Mouse (Mus musculus): ENCODE results near the gene Klk1b9. TPM values are rescaled to one million over a fixed set of nuclear protein-coding genes. Genes with fewer than 3 reads are reported as not detected.

Gene Klk1b9
- polyA plus RNA-seq (2012; rRNA removed; ENCODE audit: low replicate concordance): not detected in 2 replicates

DNA sequence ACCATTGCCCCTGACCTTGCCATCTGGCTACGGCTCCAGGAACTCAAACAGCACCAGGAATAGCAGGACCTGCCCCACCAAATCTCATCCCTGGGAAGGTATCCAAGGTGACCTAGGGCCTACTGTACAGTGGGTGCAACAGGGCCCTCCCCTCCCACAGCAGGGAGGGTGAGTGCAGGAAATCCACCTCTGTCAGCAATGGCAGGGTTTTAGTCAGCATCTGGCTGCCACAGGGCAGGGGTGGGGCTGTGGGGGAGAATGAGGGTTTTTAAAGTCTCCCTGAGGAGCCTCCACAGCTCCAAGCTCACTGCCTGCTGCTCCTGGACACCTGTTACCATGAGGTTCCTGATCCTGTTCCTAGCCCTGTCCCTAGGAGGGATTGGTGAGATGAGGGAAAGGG is at the start of gene Klk1b9:
Gene Klk1b9, plus strand, starts transcription at position 301 of the 400 bp plus-strand sequence.

DNA sequence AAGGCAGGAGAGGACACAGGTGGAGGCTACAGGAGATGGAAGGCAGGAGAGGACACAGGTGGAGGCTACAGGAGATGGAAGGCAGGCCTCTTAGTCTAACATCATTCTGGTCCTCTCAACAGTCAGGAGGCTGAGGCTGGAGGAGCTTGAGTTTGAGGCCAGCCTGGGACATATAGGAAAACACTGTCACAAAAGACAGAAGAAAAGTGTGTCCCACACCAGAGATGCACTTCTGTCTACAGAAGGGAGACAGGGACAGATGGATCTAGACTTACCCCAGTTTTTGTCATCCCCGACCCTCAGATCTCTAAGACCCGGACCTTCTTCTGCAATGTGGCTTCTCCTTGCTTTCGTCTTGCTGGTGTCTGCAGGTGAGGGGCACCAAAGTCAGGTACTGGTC is 42.4 kb upstream of the Klk1b9 start, which contains the start of gene Klk15:
Gene Klk15, plus strand, starts transcription at position 301 of the 400 bp plus-strand sequence.

DNA sequence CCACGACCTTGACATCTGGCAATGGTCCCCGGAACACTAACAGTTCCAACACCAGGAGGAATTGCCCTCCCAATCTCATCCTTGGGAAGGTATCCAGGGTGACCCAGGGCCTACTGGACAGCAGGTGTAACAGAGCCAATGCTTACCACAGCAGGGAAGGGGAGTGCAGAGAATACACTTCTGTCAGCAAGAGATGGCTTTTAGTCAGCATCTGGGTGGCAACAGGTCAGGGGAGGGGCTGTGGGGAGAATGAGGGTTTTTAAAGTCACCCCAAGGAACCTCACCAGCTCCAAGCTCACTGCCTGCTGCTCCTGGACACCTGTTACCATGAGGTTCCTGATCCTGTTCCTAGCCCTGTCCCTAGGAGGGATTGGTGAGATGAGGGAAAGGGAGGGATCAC is 25.5 kb upstream of the Klk1b9 start, which contains the start of gene Klk1b8:
Gene Klk1b8, plus strand, starts transcription at position 301 of the 400 bp plus-strand sequence.

DNA sequence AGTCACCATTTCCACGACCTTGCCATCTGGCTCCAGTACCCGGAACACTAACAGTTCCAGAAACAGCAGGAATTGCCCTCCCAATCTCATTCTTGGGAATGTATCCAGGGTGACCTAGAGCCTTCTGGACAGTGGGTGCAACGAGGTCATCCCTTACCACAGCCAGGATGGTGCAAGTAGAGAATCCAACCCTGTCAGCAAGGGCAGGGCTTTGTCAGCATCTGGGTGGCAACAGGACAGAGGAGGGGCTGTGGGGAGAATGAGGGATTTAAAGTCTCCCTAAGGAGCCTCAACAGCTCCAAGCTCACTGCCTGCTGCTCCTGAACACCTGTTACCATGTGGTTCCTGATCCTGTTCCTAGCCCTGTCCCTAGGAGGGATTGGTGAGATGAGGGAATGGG is 9.4 kb upstream of the Klk1b9 start, which contains the start of gene Klk1b1:
Gene Klk1b1, plus strand, starts transcription at position 301 of the 400 bp plus-strand sequence.

DNA sequence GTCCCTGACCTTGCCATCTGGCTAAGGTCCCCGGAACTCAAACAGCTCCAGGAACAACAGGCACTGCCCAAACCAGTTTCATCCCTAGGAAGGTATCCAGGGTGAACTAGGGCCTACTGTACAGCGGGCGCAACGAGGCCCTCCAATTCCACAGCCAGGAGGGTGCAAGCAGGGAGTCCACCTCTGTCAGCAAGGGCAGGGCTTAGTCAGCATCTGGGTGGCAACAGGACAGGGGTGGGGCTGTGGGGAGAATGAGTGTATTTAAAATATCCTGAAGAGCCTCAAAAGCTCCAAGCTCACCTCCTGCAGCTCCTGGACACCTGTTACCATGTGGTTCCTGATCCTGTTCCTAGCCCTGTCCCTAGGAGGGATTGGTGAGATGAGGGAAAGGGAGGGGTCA is 19.7 kb downstream of the Klk1b9 start, which contains the start of gene Klk1b11:
Gene Klk1b11, plus strand, starts transcription at position 301 of the 400 bp plus-strand sequence.

DNA sequence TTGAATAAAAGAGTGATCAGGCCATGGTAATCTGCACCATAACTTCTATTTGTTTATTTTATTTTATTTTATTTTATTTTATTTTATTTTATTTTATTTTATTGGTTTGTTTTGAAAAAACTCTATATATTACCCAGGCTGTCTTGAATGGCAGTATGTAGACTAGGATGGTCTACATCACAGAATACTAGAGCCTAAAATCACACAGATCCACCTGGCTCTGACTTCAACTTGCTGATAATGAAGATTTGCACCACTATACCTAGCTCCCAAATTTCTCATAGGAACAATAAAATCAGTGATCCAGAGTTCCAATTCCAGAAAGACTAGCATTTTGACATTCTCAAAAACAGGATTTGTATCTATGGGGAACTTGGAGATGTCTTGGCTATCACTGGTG is 36.0 kb downstream of the Klk1b9 start, which contains the start of gene Klk1b26:
Gene Klk1b26, plus strand, starts transcription at position 301 of the 400 bp plus-strand sequence.

Other genes with a start within 250 kb of the Klk1b9 start
- gene Klk12, start 207.2 kb upstream of the Klk1b9 start, polyA plus RNA-seq (2012; rRNA removed; ENCODE audit: low replicate concordance): not detected in 2 replicates
- 0.21 TPM in 1 of 2 replicates, not detected in the other for gene Klk11, start 201.5 kb upstream of the Klk1b9 start, polyA plus RNA-seq (2012; rRNA removed; ENCODE audit: low replicate concordance)
- 0.28 and 0.37 TPM in 2 replicates for gene Klk10, start 195.0 kb upstream of the Klk1b9 start, polyA plus RNA-seq (2012; rRNA removed; ENCODE audit: low replicate concordance)
- gene Klk9, start 184.2 kb upstream of the Klk1b9 start, polyA plus RNA-seq (2012; rRNA removed; ENCODE audit: low replicate concordance): not detected in 2 replicates
- gene Klk8, start 178.5 kb upstream of the Klk1b9 start, polyA plus RNA-seq (2012; rRNA removed; ENCODE audit: low replicate concordance): 1.2 and 2.8 TPM in 2 replicates
- not detected in 2 replicates for gene Klk7, start 164.8 kb upstream of the Klk1b9 start, polyA plus RNA-seq (2012; rRNA removed; ENCODE audit: low replicate concordance)
- not detected in 2 replicates for gene Klk6, start 151.6 kb upstream of the Klk1b9 start, polyA plus RNA-seq (2012; rRNA removed; ENCODE audit: low replicate concordance)
- not detected in 2 replicates for gene Klk5, start 134.1 kb upstream of the Klk1b9 start, polyA plus RNA-seq (2012; rRNA removed; ENCODE audit: low replicate concordance)
- not detected in 2 replicates for gene Klk4, start 94.9 kb upstream of the Klk1b9 start, polyA plus RNA-seq (2012; rRNA removed; ENCODE audit: low replicate concordance)
- not detected in 2 replicates for gene Klk15, start 42.3 kb upstream of the Klk1b9 start, polyA plus RNA-seq (2012; rRNA removed; ENCODE audit: low replicate concordance)
- not detected in 2 replicates for gene Klk1b8, start 25.4 kb upstream of the Klk1b9 start, polyA plus RNA-seq (2012; rRNA removed; ENCODE audit: low replicate concordance)
- gene Klk1b1, start 9.3 kb upstream of the Klk1b9 start, polyA plus RNA-seq (2012; rRNA removed; ENCODE audit: low replicate concordance): not detected in 2 replicates
- gene Klk1b11, start 19.8 kb downstream of the Klk1b9 start, polyA plus RNA-seq (2012; rRNA removed; ENCODE audit: low replicate concordance): 0.49 TPM in 1 of 2 replicates, not detected in the other
- gene Klk1b26, start 36.1 kb downstream of the Klk1b9 start, polyA plus RNA-seq (2012; rRNA removed; ENCODE audit: low replicate concordance): not detected in 2 replicates
- gene Klk1b27, start 76.2 kb downstream of the Klk1b9 start, polyA plus RNA-seq (2012; rRNA removed; ENCODE audit: low replicate concordance): 0.14 and 0.25 TPM in 2 replicates
- not detected in 2 replicates for gene Klk1b21, start 126.3 kb downstream of the Klk1b9 start, polyA plus RNA-seq (2012; rRNA removed; ENCODE audit: low replicate concordance)
- gene Klk1b22, start 136.6 kb downstream of the Klk1b9 start, polyA plus RNA-seq (2012; rRNA removed; ENCODE audit: low replicate concordance): not detected in 2 replicates
- gene Klk1b16, start 160.7 kb downstream of the Klk1b9 start, polyA plus RNA-seq (2012; rRNA removed; ENCODE audit: low replicate concordance): not detected in 2 replicates
- gene Klk1b24, start 212.2 kb downstream of the Klk1b9 start, polyA plus RNA-seq (2012; rRNA removed; ENCODE audit: low replicate concordance): 0.19 TPM in 1 of 2 replicates, not detected in the other
- 1.8 TPM in 1 of 2 replicates, not detected in the other for gene Klk1b3, start 222.1 kb downstream of the Klk1b9 start, polyA plus RNA-seq (2012; rRNA removed; ENCODE audit: low replicate concordance)
- gene Klk1b4, start 231.4 kb downstream of the Klk1b9 start, polyA plus RNA-seq (2012; rRNA removed; ENCODE audit: low replicate concordance): 5.1 TPM in 1 of 2 replicates, not detected in the other
- gene Klk1b5, start 239.9 kb downstream of the Klk1b9 start, polyA plus RNA-seq (2012; rRNA removed; ENCODE audit: low replicate concordance): 0.65 and 5.5 TPM in 2 replicates
- 81.1 and 870 TPM in 2 replicates for gene Klk1, start 249.3 kb downstream of the Klk1b9 start, polyA plus RNA-seq (2012; rRNA removed; ENCODE audit: low replicate concordance)